Mouse (Mus musculus) liver, postnatal 0 days (tissue): ENCODE measurements around the gene Klf12. TPM values are rescaled to one million over a fixed set of nuclear protein-coding genes. Genes with fewer than 3 reads are reported as not detected.

Experiments used
- ATAC-seq: fragments of 200-750 bp; cut with Nextera tagmentation; 2 replicates; pipeline ENCODE4 v1.8.0; 2017; ENCODE audit warnings: mild to moderate bottlenecking, moderate library complexity
- DNase-seq: peaks from one replicate; pipeline ENCODE4 v3.0.0-alpha.2; 2016
- H3K27ac ChIP-seq: fragments of 300-500 bp; sonication (generic); 2 replicates; pipeline ENCODE4 v1.5.1; 2014; ENCODE audit warnings: antibody characterized with exemption, moderate library complexity, mild to moderate bottlenecking, low read depth
- H3K27me3 ChIP-seq: fragments of 300-500 bp; sonication (generic); 2 replicates; pipeline ENCODE4 v1.6.1; 2014; ENCODE audit warnings: low read length, control low read depth, mixed read lengths; ENCODE audit not compliant: insufficient read depth
- H3K36me3 ChIP-seq: fragments of 300-500 bp; sonication (generic); replicated peaks from 2 replicates; pipeline ENCODE4 v1.6.1; 2014; ENCODE audit warnings: mild to moderate bottlenecking, control low read depth, low read length, moderate library complexity, mixed read lengths; ENCODE audit not compliant: insufficient read depth
- H3K4me1 ChIP-seq: fragments of 300-500 bp; sonication (generic); 2 replicates; pipeline ENCODE4 v1.6.1; 2014; ENCODE audit warnings: antibody characterized with exemption, mild to moderate bottlenecking, control low read depth; ENCODE audit not compliant: insufficient read depth
- H3K4me2 ChIP-seq: fragments of 300-500 bp; sonication (generic); 2 replicates; pipeline ENCODE4 v1.6.1; 2014; ENCODE audit warnings: low read depth, mild to moderate bottlenecking, low read length, moderate library complexity, mixed read lengths
- H3K4me3 ChIP-seq: fragments of 300-500 bp; sonication (generic); 2 replicates; pipeline ENCODE4 v1.5.1; 2014; ENCODE audit warnings: low read depth, low read length
- H3K9ac ChIP-seq: fragments of 300-500 bp; sonication (generic); replicated peaks from 2 replicates; pipeline ENCODE4 v1.6.1; 2014; ENCODE audit warnings: mild to moderate bottlenecking, moderate library complexity
- H3K9me3 ChIP-seq: fragments of 300-500 bp; sonication (generic); 2 replicates; pipeline ENCODE4 v1.6.1; 2016; ENCODE audit warnings: mild to moderate bottlenecking, control low read depth, low read length, mixed read lengths
- CTCF ChIP-seq: sonication (generic); IDR thresholded peaks from 2 replicates; pipeline ENCODE4 v1.5.1; 2016; ENCODE audit warnings: antibody characterized with exemption, low read depth
- EP300 ChIP-seq: IDR thresholded peaks from 2 replicates; pipeline ENCODE4 v1.6.1; 2016; ENCODE audit warnings: antibody characterized with exemption, low read depth, mild to moderate bottlenecking
- WGBS: fragments of 180-500 bp; shearing (Covaris S2); extraction: QIAGEN DNeasy Blood & Tissue Kit; methylation state at CpG from one replicate; pipeline ENCODE4 v1.1.7; 2014; ENCODE audit not compliant: insufficient replicate concordance; 5-methylcytosine and 5-hydroxymethylcytosine counted together
- polyA plus RNA-seq: library from polyadenylated mRNA; unstranded; fragments of >200 nt; fragmentation: Nextera tagmentation; extraction: Ambion mirVana; gene quantifications from 2 replicates; pipeline ENCODE4 v1.2.1, GENCODE M21; 2015

Gene Klf12
- polyA plus RNA-seq, 1 experiment from 2014 or later: 5.2 TPM

DNA sequence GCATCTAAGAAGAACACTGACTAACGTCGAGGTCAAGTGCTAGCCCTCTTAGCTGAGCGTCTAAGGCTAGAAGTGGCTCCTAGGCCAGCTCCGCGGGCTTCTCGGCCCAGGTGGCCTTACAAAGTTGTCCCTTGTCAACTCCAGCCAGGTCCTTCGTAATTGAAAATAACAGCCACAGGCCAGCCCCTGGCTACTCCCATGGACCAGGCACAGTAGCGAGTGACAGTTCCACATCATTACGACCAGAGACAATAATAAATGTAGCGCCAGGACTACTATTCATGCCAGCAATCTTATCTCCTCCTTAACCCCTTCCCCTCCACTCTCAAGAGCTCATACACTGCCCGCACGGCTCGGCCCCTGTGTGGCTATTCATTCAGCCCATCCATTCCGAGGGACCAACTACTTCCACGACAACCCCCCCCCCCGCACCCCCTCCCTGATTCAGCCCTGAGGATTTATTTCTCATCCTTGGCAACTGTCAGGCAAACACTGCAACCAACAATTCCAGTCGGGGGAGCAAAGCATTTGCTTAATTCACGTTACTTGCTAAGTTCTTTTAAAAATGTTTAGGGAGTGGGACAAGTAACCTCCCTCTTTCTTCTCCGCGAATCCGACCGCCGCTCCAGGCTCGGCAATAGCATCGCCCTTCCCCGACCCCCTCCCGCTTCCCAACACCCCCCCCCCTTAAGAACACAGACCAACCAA is 914 bp downstream of the Klf12 start:
- 4% methylated on average over 27 of the region's 27 CpGs for WGBS
- Histone ChIP-seq H3K36me3 (no peaks in the 10 kb centered on the region), H3K9ac (peak overlapping the region; percentile 39), H3K4me2 (peak overlapping the region; percentile 88), H3K27me3 (peaks cover 11% of the 10 kb centered on the region), H3K4me3 (peak overlapping the region; percentile 58), H3K9me3 (no peaks in the 10 kb centered on the region), H3K4me1 (no peaks in the 10 kb centered on the region), H3K27ac (peak overlapping the region; percentile 88)
- peak; percentile 22 for DNase-seq
- ATAC-seq: no peak
- TF ChIP-seq CTCF (no peak), EP300 (no peak)

GRCm38 (mm10) chr14:100282651-100283050 is 1.8 kb downstream of the Klf12 start:
- peak; percentile 18 for DNase-seq

GRCm38 (mm10) chr14:100281734-100282133 is 2.7 kb downstream of the Klf12 start:
- no peak for TF ChIP-seq CTCF
- TF ChIP-seq EP300: no peak; the same call in 1 of the 2 replicates
- Histone ChIP-seq H3K9ac (0 out of 2 replicates have a peak overlapping the region, but pooled peaks have one; percentile 13), H3K27me3 (peaks cover 11% of the 10 kb centered on the region), H3K36me3 (no peaks in the 10 kb centered on the region), H3K9me3 (no peaks in the 10 kb centered on the region), H3K4me2 (peak overlapping the region; percentile 33), H3K4me3 (no peak overlapping the region), H3K27ac (peak overlapping the region; percentile 80), H3K4me1 (no peaks in the 10 kb centered on the region)
- ATAC-seq (no peak), DNase-seq (no peak)
- WGBS: 52% methylated on average over 3 of the region's 3 CpGs

More at GRCm38 (mm10) chr14:100282651-100283050, 1.8 kb downstream of the Klf12 start:
- 0 out of 2 replicates have a peak overlapping the region, but pooled peaks have one; percentile 24 for H3K9ac ChIP-seq
- peak overlapping the region; percentile 58 for H3K4me3 ChIP-seq
- no peaks in the 10 kb centered on the region for H3K4me1 ChIP-seq
- peaks cover 11% of the 10 kb centered on the region for H3K27me3 ChIP-seq
- no peaks in the 10 kb centered on the region for H3K9me3 ChIP-seq
- peak overlapping the region; percentile 88 for H3K4me2 ChIP-seq
- no peaks in the 10 kb centered on the region for H3K36me3 ChIP-seq
- TF ChIP-seq EP300 (no peak), CTCF (no peak)
- H3K27ac ChIP-seq: peak overlapping the region; percentile 88; the same call in 1 of the 2 replicates
- no peak for ATAC-seq
- WGBS: 9% methylated on average over 7 of the region's 7 CpGs

DNA sequence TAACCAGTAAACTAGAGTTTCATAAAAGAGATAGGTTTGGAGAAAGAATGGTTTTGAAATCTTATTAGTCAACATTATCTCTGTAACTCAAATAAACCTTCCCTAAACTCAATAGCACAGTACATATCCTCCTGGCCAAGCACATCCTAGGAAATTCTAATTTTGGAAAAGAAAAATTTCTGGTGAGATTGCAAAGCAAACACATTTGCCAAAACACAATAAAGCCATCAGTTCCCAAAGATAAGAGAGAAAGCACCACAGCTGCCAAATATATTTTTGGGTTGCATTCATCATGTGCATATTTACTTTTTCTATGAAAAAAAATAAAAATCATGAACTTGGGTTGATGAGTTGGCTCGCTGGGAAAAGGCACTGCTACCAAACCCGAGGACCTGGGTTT is 10.3 kb downstream of the Klf12 start:
- TF ChIP-seq CTCF (no peak), EP300 (no peak)
- DNase-seq (no peak), ATAC-seq (no peak)
- Histone ChIP-seq H3K36me3 (no peaks in the 10 kb centered on the region), H3K27me3 (no peaks in the 10 kb centered on the region), H3K9me3 (no peaks in the 10 kb centered on the region), H3K27ac (no peak overlapping the region), H3K9ac (no peak overlapping the region), H3K4me2 (no peak overlapping the region), H3K4me1 (no peaks in the 10 kb centered on the region), H3K4me3 (no peak overlapping the region)
- 80% methylated on average over 2 of the region's 2 CpGs for whole genome bisulfite sequencing

- Histone ChIP-seq H3K4me3 (no peak overlapping the region), H3K9ac (no peak overlapping the region), H3K27me3 (no peaks in the 10 kb centered on the region), H3K27ac (no peak overlapping the region), H3K36me3 (no peaks in the 10 kb centered on the region), H3K9me3 (no peaks in the 10 kb centered on the region), H3K4me1 (no peaks in the 10 kb centered on the region), H3K4me2 (no peak overlapping the region)
- ATAC-seq: no peak
- 38% methylated on average over 4 of the region's 4 CpGs for WGBS
- TF ChIP-seq CTCF (no peak), EP300 (no peak)
- no peak for DNase-seq
Measured at GRCm38 (mm10) chr14:100260531-100260930, 23.9 kb downstream of the Klf12 start.

DNA sequence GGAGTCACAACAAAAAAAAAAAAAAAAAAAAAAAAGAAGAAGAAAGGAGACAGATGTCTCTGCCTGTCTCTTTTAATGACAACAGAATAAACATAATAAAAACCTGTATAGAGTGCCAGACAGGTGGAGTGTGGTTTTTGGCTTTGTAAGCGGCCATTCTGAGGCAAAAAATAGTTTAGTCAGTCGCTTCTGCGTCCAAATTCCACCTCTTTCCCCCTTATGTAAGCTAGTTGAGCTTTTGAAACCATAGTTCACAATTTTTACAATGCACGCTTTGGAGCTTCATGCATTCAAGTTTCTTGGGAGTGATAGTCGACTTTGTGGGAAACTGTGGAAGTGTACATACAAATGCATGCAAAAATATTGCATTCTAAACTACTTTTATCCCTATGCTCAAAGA is 41.4 kb downstream of the Klf12 start:
- ATAC-seq: no peak
- H3K27ac ChIP-seq: no peak overlapping the region
- H3K9me3 ChIP-seq: no peaks in the 10 kb centered on the region
- TF ChIP-seq CTCF (no peak), EP300 (no peak)
- no peak overlapping the region for H3K4me2 ChIP-seq
- no peak overlapping the region for H3K4me3 ChIP-seq
- no peaks in the 10 kb centered on the region for H3K36me3 ChIP-seq
- H3K4me1 ChIP-seq: no peaks in the 10 kb centered on the region
- no peak overlapping the region for H3K9ac ChIP-seq
- no peak for DNase-seq
- WGBS: 75% methylated on average over 5 of the region's 5 CpGs
- H3K27me3 ChIP-seq: no peaks in the 10 kb centered on the region
